Mouse (Mus musculus) G1E-ER4 (cell line): ENCODE data around the gene Nup54. TPM values are rescaled to one million over a fixed set of nuclear protein-coding genes. Genes with fewer than 3 reads are reported as not detected.

Experiments
- GATA1 ChIP-seq: IDR thresholded peaks from one replicate; pipeline ENCODE4 v1.8.0; 2012; ENCODE audit warnings: low read length, inconsistent platforms
- polyA plus RNA-seq: library from polyadenylated mRNA; stranded (reverse); fragments of >175 nt; gene quantifications from 2 replicates; pipeline ENCODE4 v1.2.3, GENCODE M21; 2012

Nup54 gene
- polyA plus RNA-seq, 1 experiment: 20.2 TPM

DNA sequence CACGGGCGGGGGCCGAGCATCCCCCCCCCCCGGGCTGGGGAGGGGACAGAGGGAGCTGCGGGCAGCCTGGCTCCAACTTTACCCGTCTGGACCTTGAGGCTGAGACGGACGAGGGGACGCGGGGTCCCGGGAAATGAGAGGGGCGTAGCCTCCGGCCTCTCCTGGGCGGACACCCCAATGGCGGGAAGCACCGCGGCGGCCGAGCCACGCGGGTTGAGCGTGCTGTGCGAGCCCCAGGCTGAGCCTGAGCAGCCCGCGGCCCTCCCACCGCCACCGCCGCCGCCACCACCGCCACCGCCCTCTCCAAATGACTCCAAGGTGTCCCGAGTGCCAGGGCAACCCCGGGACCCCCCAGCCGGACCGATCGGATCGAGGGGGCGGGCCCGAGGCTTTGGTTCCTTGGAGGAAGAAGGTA is 441 bp downstream of the Nup54 start:
- no peak for TF ChIP-seq GATA1

DNA sequence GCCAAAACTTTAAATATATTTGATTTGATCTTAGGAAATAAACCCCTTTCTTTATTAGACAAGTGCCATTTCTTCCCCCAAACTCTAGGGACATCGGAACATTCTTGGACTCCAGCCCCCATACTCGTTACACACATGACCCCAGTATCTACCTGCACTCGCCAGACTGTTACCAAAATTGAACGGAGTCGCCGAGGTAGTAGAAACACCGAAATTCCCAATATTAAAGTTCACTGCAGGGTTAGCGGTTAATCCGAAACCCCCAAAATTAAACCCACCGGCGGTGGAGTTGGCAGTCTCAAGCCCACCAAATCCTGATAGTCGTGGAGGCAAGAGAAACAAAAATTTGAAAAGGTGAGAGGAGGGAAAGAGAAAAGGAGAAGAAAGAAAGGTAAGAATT is 949 bp downstream of the Nup54 start:
- no peak for TF ChIP-seq GATA1

DNA sequence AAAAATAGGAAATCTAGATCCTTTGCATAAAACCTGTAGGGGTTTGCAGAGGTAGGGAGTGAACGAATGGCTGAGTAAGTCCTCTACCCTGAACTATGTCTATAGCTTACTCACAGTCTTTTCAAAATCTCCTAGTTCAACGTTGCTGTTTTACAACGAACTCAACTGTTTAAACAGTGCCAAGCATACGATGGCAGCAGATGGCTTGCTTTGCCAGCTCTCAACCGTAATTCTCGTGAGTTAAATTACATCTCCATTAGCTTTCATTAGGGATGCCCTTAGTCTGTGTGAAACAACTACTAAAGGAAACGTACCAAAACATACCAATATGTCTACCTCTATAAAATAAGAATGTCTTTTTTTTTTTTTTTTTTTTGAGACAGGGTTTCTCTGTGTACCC is 3.4 kb downstream of the Nup54 start:
- no peak for TF ChIP-seq GATA1

DNA sequence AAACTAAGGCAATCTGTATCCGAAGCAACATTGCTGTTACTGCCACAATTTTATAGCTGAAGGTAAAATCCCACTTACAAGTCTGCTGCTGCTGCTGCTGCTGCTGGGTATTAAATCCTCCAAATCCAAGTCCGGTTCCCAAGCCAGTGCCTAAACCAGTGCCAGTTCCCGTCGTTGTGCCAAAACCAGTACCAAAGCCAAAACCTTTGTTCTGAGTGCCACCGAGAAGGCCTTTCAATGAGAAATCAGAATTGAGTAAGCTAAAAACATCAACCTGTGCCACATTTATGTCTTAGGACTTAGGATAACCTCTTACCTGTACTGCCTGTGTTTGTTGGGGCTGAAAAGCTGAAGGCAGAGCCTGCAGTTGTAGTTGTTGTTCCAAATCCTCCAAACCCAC is 4.3 kb downstream of the Nup54 start:
- no peak for TF ChIP-seq GATA1

DNA sequence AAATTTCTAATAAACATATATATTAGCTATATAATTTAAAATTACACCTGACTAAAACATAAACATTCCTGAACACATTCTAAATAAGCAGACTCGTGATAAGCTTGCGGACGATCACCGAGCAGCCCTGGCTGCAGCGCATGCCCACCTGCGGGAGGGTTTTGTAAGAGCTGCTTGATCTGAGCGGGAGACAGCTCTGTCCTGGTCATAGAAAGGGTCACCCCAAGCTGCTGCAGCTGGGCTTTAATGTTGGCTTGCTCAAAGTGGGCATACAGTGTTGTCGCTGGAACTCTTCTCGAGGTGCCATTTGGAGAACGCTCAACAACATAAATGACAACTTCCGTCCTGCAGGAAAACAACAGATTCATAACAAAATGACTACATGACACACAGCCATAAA is 10.9 kb downstream of the Nup54 start:
- TF ChIP-seq GATA1: no peak

DNA sequence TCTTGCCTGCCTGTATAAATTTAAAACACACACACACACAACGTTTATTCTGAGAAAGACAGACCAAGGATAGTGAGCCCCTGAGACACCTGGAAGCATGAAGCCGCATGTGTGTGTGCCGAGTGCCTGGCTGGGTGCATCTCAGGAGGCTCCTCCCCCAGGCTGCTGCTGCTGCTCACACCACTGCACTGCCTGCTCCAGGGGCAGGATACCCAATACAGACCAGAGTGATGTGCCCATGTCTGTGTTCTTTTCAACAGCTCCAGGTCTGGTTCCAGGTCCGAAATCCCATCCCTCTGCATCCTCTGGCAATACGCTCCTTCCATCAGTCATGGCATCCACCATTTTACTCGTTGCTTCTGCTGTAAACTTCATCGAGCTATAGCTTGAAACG is 21.0 kb downstream of the Nup54 start:
- TF ChIP-seq GATA1: no peak

DNA sequence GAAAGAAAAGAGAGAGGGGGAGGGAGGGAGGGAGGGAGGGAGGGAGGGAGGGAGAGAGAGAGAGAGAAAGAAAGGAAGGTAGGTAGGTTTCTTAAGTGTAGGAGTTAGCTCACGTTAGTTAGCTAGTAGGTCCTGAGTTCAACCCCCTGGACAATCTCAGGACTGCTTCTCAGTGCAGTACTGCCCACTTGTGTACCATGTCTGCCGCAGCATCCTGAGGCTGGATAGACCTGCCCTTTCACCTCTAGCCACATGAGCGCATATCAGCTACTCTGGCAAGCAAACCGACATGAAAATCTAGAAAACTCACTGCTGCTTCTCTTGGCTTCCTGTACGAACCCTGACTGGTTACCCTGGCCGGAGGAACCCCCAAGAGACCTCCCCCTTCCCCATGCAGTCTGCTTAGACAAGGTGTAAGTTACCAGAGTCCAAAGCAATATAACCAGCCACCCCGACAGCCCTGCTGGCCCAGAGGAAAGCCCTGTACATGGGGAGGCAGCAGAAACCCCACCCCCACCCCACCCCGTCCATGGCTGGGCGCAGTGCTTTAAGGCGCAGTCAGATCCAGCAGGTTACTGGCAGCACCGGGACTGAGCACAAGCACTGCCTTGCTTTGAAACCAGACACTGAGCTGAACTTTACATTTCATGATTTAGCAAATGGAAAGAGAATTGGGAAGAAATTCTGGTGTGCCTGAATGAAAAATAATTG is 21.6 kb downstream of the Nup54 start:
- no peak for TF ChIP-seq GATA1

DNA sequence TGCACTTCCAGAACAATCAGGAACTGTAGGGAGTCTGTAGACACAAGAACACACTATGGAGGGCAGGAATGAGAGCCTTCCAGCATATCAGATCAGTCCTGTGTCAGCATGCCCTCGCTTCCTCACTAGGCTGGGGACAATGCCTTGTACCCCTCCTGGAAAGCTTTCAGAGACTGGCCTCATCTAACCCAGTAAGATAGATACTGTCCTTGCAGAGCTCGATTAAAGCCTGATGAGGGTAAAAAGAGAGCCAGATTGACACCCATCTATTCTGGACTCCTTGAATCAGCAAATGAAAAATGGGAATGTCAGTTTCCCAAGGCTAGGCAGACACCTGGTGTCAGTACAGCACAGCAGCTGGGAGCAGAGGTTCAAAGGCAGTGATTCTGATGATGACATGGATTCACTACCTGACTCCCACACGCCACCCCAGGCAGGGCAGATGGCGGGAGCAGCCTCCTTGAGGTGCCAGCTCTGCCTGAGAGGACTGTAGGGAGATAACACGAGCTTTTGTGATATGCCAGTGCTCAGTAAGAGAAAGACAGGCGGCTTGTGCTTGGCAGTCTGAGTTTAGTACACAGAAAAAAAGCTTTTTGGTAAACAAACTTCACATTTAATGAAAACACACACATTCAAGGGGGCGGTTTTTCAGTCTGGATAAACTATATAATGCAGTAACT is 23.4 kb downstream of the Nup54 start:
- TF ChIP-seq GATA1: no peak

DNA sequence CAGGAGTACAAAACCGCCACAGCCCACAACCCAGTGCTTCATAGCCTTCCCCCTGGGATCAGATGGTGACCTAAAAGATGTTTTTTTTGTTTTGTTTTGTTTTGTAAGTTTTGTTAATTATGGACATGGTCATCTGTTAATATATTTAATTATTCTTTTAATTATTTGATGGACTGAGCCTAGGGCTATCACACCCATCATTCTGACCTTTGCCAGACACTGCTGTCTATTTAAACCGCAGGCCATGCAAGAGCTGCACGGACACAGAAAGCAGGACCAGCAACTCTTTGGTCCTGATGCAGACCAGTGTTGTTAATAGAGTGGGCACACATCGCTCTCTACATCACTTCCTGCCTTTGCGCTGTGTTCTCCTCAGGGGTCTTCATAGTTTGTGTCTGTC is 24.5 kb downstream of the Nup54 start:
- TF ChIP-seq GATA1: no peak

DNA sequence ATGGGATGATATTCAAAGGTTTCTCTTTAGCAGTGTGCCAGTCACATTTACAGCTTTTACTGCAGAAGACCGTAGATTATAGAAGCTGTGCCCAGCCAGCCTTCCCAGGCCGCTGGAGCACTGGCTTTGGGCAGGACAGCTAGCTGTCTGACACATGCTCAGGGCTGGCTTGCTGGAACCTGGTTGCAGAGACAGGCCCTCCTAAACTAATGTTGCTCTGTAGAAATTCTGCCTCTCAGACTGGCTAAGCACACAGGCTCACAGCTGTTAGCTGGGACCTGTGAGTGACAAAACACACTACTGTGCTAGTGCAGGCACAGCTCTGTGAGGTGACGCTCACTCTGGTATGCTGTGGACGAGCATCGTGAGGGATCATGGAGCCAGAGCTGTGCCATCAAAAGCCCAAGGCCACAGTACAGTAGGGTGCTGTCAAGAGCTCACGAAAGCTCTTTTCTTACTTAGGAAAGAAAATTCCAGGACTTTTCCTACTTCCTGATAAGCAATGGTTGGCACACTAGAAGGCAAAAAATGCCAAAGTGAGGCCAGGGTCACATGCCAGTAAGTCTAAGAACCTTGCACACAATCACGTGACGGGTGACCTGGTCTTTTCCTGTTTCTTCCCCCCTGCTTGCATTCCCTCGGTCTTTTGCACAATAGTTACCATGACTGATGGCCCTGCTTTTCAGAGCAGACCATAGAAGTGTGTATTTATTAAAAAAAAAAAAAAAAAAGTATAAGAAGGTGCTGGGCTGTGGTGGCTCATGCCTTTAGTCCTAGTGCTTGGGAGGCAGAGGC is 25.5 kb downstream of the Nup54 start:
- TF ChIP-seq GATA1: no peak

DNA sequence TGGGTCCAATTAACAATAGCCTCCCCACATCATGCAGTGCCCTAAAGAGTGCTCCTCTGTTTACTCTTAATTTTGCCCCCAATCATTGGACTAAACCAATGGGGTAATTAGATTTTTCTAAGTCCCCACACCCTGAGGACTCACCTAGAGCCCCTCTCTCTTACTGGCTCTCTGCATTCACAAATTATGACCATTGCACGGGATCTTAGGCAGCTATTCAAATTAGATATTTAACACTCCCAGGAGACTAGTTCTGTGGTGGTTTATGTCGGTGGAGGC is 30.7 kb downstream of the Nup54 start:
- TF ChIP-seq GATA1: no peak

DNA sequence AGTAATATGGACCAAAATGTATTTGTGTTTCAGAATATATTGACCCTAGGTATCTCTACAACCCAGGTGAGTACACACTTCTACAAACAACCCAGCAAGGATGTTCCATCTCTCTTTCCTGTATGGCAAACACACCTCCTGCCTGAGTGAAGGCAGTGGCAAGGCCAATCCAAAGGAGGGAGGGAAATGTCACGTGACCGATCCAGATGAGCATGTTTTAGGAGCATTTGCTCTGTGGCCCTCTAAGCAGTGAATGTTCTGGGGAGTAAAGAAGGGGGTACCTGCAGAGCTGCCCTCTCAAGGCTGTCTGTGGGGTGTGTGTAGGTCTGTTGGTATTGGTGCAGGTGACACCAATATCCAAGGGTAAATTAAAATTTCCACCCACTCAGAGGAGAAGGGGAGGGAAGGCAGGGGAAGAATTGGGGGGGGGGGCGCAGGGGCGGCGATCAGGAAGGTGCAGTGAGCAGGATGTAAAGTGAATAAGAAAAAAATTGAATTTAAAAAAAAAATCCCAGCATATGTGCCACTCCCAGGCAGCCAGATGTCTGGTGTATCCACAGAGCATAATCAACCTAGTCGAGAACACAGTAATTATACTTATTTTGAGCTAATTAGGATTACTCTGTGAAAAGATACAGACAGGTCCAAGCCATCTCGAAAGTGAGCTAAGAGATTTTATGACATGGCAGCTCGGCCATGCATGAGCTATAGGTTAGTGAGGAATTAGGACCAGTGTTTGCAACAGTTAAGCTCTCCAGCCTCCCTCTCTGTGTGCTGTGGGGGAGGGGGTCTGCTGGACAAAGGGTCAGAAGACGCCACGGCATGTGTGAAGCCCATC is 31.2 kb downstream of the Nup54 start:
- TF ChIP-seq GATA1: no peak

DNA sequence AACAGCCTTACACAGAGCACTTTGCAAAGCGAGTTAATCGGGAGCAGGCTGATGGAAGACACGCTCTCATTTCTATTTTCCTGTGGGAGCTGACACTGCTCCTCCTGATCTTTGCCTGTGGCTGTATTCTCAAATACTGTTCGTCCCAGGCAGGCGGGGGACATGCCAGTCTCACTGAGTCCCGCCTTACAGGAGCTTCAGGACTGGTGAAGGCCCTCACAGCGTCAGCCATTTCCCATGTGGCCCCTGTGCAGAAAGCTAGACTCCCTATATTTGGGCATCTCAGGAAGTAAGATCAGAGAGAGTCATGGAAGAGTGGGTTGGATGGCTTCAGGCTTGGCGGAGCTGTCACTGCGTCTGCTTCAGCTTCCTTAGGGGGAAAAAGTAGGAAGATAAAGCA is 32.2 kb downstream of the Nup54 start:
- TF ChIP-seq GATA1: no peak

DNA sequence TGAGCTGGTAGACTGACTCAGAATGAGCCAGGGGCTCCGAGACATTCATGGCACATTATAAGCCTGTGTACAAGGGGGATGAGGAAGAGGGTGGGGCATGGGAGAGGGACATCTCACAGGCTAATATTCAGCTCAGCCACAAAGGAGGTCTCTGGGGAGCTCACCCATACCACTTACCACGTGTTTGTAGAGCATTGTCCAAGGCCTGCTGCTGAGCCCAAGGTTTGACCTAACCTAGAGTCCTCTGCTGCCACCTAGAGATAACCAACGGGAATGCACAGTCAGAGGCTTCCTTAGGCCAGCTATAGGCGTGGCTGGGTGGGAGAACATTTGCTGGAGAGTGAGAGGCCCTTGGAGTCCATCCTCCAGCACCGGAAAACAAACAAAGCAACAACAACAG is 36.9 kb downstream of the Nup54 start:
- TF ChIP-seq GATA1: no peak

DNA sequence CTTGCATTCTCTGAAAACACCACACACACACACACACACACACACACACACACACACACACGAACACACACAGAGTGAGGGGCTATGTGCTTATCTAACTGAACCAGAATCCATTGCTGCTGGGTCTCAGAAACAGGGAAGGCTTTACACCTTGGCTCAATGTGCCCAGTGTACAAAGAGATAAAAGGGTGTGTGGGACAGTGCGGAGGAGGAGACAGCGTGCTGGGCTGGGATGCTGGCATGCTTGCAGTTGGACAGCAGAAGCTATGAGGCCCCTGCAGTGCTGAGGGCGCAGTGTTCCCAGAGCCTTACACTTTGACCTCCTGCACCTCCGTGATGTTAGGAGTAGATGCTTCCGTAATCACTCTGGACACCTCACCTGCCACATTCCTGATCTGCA is 38.5 kb downstream of the Nup54 start:
- TF ChIP-seq GATA1: no peak

DNA sequence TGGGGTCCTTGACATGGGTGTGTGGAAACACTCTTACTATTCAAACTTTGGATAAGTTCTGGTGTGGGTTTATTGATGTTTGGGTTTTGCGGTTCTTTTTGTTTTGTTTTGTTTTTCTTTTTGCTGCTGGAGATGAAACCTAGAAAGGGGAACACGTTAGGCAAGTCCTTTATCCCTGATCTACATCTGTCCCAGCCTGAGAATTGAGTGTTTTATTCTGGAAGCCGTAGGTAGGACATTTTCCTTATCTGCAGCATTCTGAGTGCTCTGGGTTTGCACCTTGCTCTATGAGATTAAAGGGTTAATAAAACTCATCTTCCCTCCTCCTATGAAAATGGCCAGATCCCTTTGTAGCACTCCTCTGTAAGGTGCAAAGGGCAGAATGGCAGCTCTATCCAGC is 39.3 kb downstream of the Nup54 start:
- TF ChIP-seq GATA1: no peak
